Mouse (Mus musculus) intestine, embryonic 14.5 days (tissue): ENCODE results near the gene Cdk1. TPM values are rescaled to one million over a fixed set of nuclear protein-coding genes. Genes with fewer than 3 reads are reported as not detected.

ENCODE experiments used
- ATAC-seq: fragments of 200-750 bp; cut with Nextera tagmentation; replicated peaks from 2 replicates; pipeline ENCODE4 v1.8.0; 2017; ENCODE audit warnings: low read depth, moderate number of reproducible peaks, moderate TSS enrichment, moderate library complexity; ENCODE audit not compliant: low FRiP score, low TSS enrichment
- DNase-seq: peaks from one replicate; pipeline ENCODE4 v3.0.0-alpha.2; 2018; ENCODE audit warnings: low spot score
- H3K27ac ChIP-seq: fragments of 300-500 bp; sonication (generic); 2 replicates; pipeline ENCODE4 v1.5.1; 2014; ENCODE audit warnings: low read depth, mild to moderate bottlenecking, control low read depth
- H3K27me3 ChIP-seq: fragments of 300-500 bp; sonication (generic); replicated peaks from 2 replicates; pipeline ENCODE4 v1.6.1; 2014; ENCODE audit warnings: low read length, control low read depth; ENCODE audit not compliant: control insufficient read depth, insufficient read depth
- H3K36me3 ChIP-seq: fragments of 300-500 bp; sonication (generic); 2 replicates; pipeline ENCODE4 v1.6.1; 2014; ENCODE audit warnings: low read length, control low read depth; ENCODE audit not compliant: control insufficient read depth, insufficient read depth
- H3K4me1 ChIP-seq: fragments of 300-500 bp; sonication (generic); replicated peaks from 2 replicates; pipeline ENCODE4 v1.6.1; 2014; ENCODE audit warnings: low read length, control low read depth, mixed read lengths; ENCODE audit not compliant: control insufficient read depth, insufficient read depth
- H3K4me2 ChIP-seq: fragments of 300-500 bp; sonication (generic); 2 replicates; pipeline ENCODE4 v1.6.1; 2014; ENCODE audit warnings: low read length
- H3K4me3 ChIP-seq: fragments of 300-500 bp; sonication (generic); 2 replicates; pipeline ENCODE4 v1.5.1; 2014; ENCODE audit warnings: low read depth, low read length, control low read depth, mixed read lengths
- H3K9ac ChIP-seq: fragments of 300-500 bp; sonication (generic); 2 replicates; pipeline ENCODE4 v1.6.1; 2014; ENCODE audit warnings: mild to moderate bottlenecking, low read length
- H3K9me3 ChIP-seq: fragments of 300-500 bp; sonication (generic); 2 replicates; pipeline ENCODE4 v1.6.1; 2016; ENCODE audit warnings: low read length, control low read depth; ENCODE audit not compliant: control insufficient read depth
- WGBS: fragments of 180-500 bp; shearing (Covaris S2); extraction: QIAGEN DNeasy Blood & Tissue Kit; methylation state at CpG from one replicate; pipeline ENCODE4 v1.1.7; 2014; 5-methylcytosine and 5-hydroxymethylcytosine counted together
- polyA plus RNA-seq: library from polyadenylated mRNA; unstranded; fragments of >200 nt; fragmentation: Nextera tagmentation; extraction: Ambion mirVana; gene quantifications from 2 replicates; pipeline ENCODE4 v1.2.1, GENCODE M21; 2014

Gene Cdk1
- polyA plus RNA-seq, 1 experiment from 2014 or later = 489 TPM

DNA sequence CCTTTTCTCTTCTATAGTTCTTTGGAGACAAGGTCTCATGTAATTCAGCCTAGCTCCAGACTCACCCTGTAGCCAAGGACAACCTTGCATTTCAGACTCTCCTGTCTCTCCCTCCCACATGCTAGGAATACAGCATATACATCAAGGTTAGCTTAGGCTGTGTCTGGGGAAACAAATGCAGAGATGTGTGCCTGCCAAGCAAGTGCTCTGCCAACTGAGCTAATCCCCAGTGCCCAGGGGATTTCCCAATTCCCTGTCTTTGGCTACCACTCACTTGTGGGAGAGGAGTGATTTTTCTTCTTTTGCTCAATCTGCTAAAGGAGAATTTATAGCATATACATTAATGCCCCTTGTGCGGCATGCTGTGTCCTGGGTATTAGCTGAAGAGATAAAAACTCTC is 30.4 kb upstream of the Cdk1 start:
- WGBS = 80% methylated on average over 1 of the region's 1 CpGs
- no peak overlapping the region for H3K27ac ChIP-seq
- no peak overlapping the region for H3K4me3 ChIP-seq
- H3K9me3 ChIP-seq = no peaks in the 10 kb centered on the region
- no peak overlapping the region for H3K4me2 ChIP-seq
- H3K4me1 ChIP-seq = no peaks in the 10 kb centered on the region
- H3K36me3 ChIP-seq = no peaks in the 10 kb centered on the region
- ATAC-seq (no peak), DNase-seq (no peak)
- no peaks in the 10 kb centered on the region for H3K27me3 ChIP-seq
- no peak overlapping the region for H3K9ac ChIP-seq

DNA sequence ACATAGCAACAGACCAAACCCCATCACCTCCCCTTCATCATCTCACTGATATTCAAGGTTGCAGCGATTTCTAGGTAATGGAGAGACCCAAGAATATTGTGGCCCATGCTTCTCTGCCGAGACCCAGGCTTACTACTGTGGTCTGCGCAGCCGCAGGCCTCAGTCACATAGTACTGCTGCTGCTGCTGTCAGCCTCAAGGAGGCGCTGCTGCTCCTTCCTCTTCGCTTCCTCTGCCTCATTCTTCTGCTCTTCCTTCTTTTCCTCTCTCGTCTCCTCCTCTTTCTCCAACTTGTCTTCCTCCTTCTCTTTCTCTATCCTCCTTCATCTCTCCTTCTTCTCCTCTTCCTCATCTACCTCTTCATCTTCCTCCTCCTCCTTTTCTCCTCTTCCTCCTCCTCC is 22.4 kb upstream of the Cdk1 start:
- H3K9me3 ChIP-seq = no peaks in the 10 kb centered on the region
- no peaks in the 10 kb centered on the region for H3K4me1 ChIP-seq
- DNase-seq (no peak), ATAC-seq (no peak)
- WGBS = 61% methylated on average over 7 of the region's 7 CpGs
- no peak overlapping the region for H3K27ac ChIP-seq
- no peak overlapping the region for H3K9ac ChIP-seq
- H3K4me2 ChIP-seq = no peak overlapping the region
- H3K27me3 ChIP-seq = no peaks in the 10 kb centered on the region
- no peak overlapping the region for H3K4me3 ChIP-seq
- H3K36me3 ChIP-seq = no peaks in the 10 kb centered on the region

DNA sequence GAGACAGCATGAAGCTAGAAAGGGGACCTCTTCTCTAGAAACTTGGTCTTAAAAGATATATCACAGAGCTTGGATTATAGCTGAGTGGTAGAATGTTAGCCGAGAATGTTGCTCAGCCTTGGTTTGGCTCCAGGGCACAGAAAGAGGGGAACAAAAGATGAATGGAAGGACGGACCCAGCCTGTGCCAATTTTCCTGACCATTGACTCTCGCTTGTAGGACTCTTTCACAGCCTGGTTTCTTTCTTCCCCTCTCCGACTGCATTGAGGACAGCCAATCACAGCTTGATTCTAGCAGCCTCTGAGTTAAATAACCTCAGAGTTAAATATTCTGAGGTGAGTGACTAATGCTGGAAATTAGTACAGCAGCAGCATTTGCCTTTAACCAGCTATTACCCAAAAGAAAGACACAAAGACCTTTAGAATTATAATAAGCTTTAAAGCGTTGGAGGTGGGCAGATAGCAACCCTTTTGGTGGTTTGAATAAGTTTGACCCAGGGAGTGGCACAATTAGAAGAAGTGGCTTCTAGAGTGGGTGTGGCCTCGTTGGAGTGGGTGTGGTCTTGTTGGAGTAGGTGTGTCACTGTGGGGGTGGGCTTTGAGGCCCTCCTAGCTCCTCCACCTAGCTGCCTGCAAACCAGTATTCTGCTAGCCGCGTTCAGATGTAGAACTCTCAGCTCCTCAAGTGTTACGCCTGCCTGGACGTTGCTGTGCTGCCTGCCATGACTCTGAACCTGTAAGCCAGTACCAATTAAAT is 21.2 kb upstream of the Cdk1 start:
- H3K4me2 ChIP-seq = no peak overlapping the region
- H3K9me3 ChIP-seq = no peaks in the 10 kb centered on the region
- no peak for ATAC-seq
- H3K4me1 ChIP-seq = no peaks in the 10 kb centered on the region
- no peaks in the 10 kb centered on the region for H3K36me3 ChIP-seq
- H3K4me3 ChIP-seq = no peak overlapping the region
- H3K27ac ChIP-seq = no peak overlapping the region
- 67% methylated on average over 10 of the region's 10 CpGs for WGBS
- DNase-seq = no peak
- H3K27me3 ChIP-seq = no peaks in the 10 kb centered on the region
- no peak overlapping the region for H3K9ac ChIP-seq

DNA sequence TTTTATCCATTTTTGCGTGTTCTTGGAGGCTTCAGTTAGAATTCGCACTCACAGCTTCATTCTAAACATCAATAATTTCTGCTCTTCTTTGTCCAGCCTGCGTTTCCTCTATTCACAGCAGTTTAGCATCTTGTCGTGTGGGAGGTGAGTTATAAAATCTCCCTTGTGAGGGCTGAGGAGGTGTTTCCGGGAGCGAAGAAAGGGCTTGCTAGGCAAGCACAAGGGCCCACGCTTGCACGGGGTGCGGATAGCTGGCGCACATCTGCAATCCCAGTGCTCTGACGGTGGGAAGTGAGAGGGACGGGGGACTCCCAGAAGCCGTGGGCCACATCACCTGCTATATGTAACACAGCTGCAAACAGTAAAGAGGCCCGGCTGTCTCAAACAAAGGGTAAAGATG is 19.3 kb upstream of the Cdk1 start:
- no peaks in the 10 kb centered on the region for H3K27me3 ChIP-seq
- H3K36me3 ChIP-seq = no peaks in the 10 kb centered on the region
- no peaks in the 10 kb centered on the region for H3K4me1 ChIP-seq
- H3K9me3 ChIP-seq = no peaks in the 10 kb centered on the region
- no peak for DNase-seq
- H3K4me2 ChIP-seq = no peak overlapping the region
- no peak overlapping the region for H3K27ac ChIP-seq
- no peak for ATAC-seq
- 69% methylated on average over 14 of the region's 14 CpGs for WGBS
- no peak overlapping the region for H3K9ac ChIP-seq
- H3K4me3 ChIP-seq = no peak overlapping the region

DNA sequence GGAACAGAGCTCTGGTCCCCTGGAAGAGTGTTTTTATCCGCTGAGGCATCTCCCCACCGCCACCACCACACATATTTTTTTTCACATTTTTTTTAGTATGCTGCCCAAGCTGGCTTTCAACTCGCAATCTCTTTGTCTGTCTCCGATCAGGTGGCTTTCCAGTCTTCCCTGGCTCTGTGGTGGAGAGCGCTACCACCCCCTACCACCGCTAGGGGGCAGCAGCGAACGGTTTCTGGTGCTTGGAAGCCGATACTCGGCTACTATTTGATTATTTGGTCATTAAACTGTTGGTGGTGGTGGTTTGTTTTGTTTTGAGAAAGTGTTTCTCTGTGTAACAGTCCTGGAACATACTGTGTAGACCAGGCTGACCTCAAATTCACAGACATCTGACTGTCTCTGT is 18.7 kb upstream of the Cdk1 start:
- Histone ChIP-seq H3K9ac (no peak overlapping the region), H3K4me1 (no peaks in the 10 kb centered on the region), H3K4me2 (no peak overlapping the region), H3K27ac (no peak overlapping the region), H3K27me3 (no peaks in the 10 kb centered on the region), H3K9me3 (no peaks in the 10 kb centered on the region), H3K4me3 (no peak overlapping the region), H3K36me3 (no peaks in the 10 kb centered on the region)
- ATAC-seq (no peak), DNase-seq (peak; percentile 80)
- 19% methylated on average over 10 of the region's 10 CpGs for WGBS

DNA sequence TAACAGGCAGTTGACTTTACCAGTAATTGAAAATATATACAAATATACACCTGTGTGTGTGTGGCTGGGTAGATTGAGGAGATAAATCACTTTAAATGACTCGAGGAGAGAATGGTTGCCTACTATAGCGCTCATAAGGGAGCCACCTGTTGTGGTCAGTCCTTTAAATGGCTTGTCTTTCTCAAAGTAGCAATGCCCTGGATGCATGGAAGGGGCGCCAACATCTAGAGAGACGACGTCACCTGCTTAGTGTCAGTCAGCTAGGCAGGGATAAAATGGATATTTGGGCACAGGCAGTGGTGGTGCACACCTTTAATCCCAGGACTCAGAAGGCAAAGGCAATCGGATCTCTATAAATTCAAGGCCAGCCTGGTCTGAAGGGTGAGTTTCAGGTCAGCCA is 16.6 kb upstream of the Cdk1 start:
- Histone ChIP-seq H3K4me2 (no peak overlapping the region), H3K36me3 (no peaks in the 10 kb centered on the region), H3K9me3 (no peaks in the 10 kb centered on the region), H3K27ac (no peak overlapping the region), H3K4me3 (no peak overlapping the region), H3K4me1 (no peaks in the 10 kb centered on the region), H3K9ac (no peak overlapping the region), H3K27me3 (no peaks in the 10 kb centered on the region)
- ATAC-seq (no peak), DNase-seq (no peak)
- 81% methylated on average over 6 of the region's 6 CpGs for whole genome bisulfite sequencing

DNA sequence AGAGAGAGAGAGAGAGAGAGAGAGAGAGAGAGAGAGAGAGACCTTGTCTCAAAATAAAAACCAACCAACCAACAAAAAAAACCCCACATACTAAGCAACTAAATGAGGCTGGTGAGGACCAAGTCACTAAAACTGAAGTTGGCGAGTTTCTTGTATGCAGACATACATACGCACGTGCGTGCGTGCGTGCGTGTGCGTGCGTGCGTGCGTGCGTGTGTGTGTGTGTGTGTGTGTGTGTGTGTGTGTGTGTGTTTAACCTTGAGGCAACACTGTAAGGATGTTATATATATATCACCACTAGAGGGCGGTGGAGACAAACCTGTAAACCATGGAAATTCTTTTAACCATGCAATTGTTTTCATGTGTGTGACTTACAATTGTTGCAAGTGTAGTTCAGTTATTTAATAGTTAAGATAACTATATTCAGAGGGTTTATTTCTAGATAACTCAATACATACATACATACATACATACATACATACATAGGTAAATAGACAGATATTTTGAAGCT is 14.2 kb upstream of the Cdk1 start:
- Histone ChIP-seq H3K9me3 (0 out of 2 replicates have a peak, but pooled peaks cover 2% of the 10 kb centered on the region), H3K4me2 (no peak overlapping the region), H3K27ac (no peak overlapping the region), H3K27me3 (no peaks in the 10 kb centered on the region), H3K9ac (no peak overlapping the region), H3K4me1 (no peaks in the 10 kb centered on the region), H3K36me3 (no peaks in the 10 kb centered on the region), H3K4me3 (no peak overlapping the region)
- ATAC-seq (no peak), DNase-seq (no peak)
- 86% methylated on average over 13 of the region's 13 CpGs for WGBS

DNA sequence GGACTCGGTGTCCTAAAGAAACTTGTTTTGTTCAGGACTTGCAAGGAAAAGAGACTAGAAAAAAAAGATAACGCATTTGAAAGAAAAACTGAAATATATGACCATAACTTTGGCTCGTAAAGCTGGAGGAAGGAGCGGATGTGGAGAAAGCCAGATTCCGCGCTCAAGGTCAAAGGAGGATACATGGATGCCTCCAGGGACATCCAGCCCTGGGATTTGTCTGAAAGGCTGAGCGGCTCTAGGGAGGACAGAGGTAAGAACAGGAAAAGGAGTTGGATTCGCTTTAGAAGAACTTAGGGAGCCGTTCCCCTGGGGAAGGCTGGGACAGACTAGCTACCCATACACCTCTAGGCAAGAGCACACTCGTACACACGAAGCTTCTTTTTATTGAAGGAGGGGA is 13.5 kb upstream of the Cdk1 start:
- Histone ChIP-seq H3K9me3 (0 out of 2 replicates have a peak, but pooled peaks cover 2% of the 10 kb centered on the region), H3K4me3 (no peak overlapping the region), H3K36me3 (no peaks in the 10 kb centered on the region), H3K4me1 (no peaks in the 10 kb centered on the region), H3K4me2 (no peak overlapping the region), H3K27me3 (no peaks in the 10 kb centered on the region), H3K9ac (no peak overlapping the region), H3K27ac (no peak overlapping the region)
- WGBS = 66% methylated on average over 11 of the region's 11 CpGs
- ATAC-seq = no peak
- DNase-seq = no peak

DNA sequence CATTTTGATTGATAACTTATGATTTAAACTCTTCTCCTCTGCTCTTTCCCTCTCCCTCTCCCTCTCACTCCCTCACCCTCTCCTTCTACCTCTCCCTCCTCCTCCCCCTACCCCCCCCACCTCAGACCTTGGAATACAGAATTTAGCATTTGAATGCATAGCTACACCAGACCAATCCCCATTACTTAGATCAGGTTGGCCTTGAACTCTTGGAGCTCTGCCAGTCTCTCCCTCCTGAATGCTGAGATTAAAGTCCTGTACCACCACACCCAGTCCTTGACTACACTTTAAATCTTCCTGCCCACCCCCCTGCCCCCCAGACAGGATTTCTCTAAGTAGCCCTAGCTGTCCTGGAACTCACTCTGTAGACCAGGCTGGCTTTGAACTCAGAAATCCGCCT is 6.9 kb upstream of the Cdk1 start:
- WGBS = 91% methylated on average over 1 of the region's 1 CpGs
- H3K9ac ChIP-seq = no peak overlapping the region
- ATAC-seq = no peak
- no peak for DNase-seq
- H3K27me3 ChIP-seq = no peaks in the 10 kb centered on the region
- no peak overlapping the region for H3K27ac ChIP-seq
- H3K4me2 ChIP-seq = no peak overlapping the region
- no peak overlapping the region for H3K4me3 ChIP-seq
- H3K36me3 ChIP-seq = no peaks in the 10 kb centered on the region
- no peaks in the 10 kb centered on the region for H3K4me1 ChIP-seq
- H3K9me3 ChIP-seq = 0 out of 2 replicates have a peak, but pooled peaks cover 5% of the 10 kb centered on the region
